ENCODE assay signal across 25 mouse cellular contexts in genomic region chr3:37487639-37488038, GRCm38 (mm10).
DNase-seq lines count a peak whose midpoint lies in the region; ATAC-seq and TF ChIP-seq lines count a peak whose summit lies in the region.
"Had no signal": no experiment of that assay in that cellular context is flagged by ENCODE, and none has a peak within 500 bp of the region (broad histone marks: within the 10 kb centered on the region; RNA-seq: fewer than 3 reads in every experiment).

No protein-coding gene starts in this region.

- no peak for DNase-seq in liver, embryonic 14.5 days (ENCODE audit: low read depth in 3 of 3, low spot score in 3 of 3)
- DNase-seq in liver, postnatal 0 days = no peak
- DNase-seq in layer of hippocampus, adult 9-10 months (ENCODE audit: low spot score) = no peak
- no peak for DNase-seq in cerebellum, adult 11 months
- DNase-seq in lung, adult 2 months = no peak
- DNase-seq: adrenal gland, adult 2 months; adrenal gland, postnatal 25 days; cerebellum, adult 2 months; cerebellum, adult 9-11 months; cerebellum, postnatal 25 days; gastrocnemius, postnatal 10 days; gastrocnemius, postnatal 36 days; heart, adult 2 months; heart, postnatal 14 days; heart, postnatal 4 days had no signal

- ATAC-seq in erythroid progenitor cell, adult 5-6 weeks (replicated peaks; ENCODE audit: low FRiP score, poor library complexity, severe bottlenecking) = peak; percentile 59; the same call in 1 of the 2 replicates
- peak; percentile 65; the same call in 1 of the 2 replicates for ATAC-seq in liver, embryonic 14.5 days (ENCODE audit: insufficient read depth)
- ATAC-seq in liver, postnatal 0 days = peak; percentile 75
- ATAC-seq: CD4-positive, CD25-positive, alpha-beta regulatory T cell, adult 4 months; forebrain, embryonic 15.5 days; hindbrain, postnatal 0 days had no signal

- peak; percentile 21; the same call in 1 of the 2 replicates for TF ChIP-seq EP300 in liver, embryonic 14.5 days (IDR thresholded peaks at IDR 0.05; ENCODE audit: low read depth)
- no peak for TF ChIP-seq EP300 in liver, postnatal 0 days (IDR thresholded peaks at IDR 0.05; ENCODE audit: low read depth)

- no peaks in the 10 kb centered on the region for H3K9me3 ChIP-seq in liver, embryonic 14.5 days (ENCODE audit: control insufficient read depth, low read length)
- no peaks in the 10 kb centered on the region for H3K9me3 ChIP-seq in liver, postnatal 0 days (ENCODE audit: low read length)
- H3K9me3 ChIP-seq: embryonic facial prominence, embryonic 12.5 days; embryonic facial prominence, embryonic 15.5 days; forebrain, embryonic 12.5 days; forebrain, embryonic 15.5 days; heart, embryonic 10.5 days; heart, embryonic 13.5 days had no signal

- no peak overlapping the region for H3K27ac ChIP-seq in liver, embryonic 14.5 days
- H3K27ac ChIP-seq in liver, postnatal 0 days (ENCODE audit: low read depth) = no peak overlapping the region
- H3K27ac ChIP-seq: embryonic facial prominence, embryonic 12.5 days; embryonic facial prominence, embryonic 15.5 days; forebrain, embryonic 12.5 days; forebrain, embryonic 15.5 days; heart, adult 2 months; heart, embryonic 10.5 days; heart, embryonic 13.5 days; hindbrain, embryonic 14.5 days; hindbrain, postnatal 0 days had no signal

- no peak for TF ChIP-seq POLR2A in lung, adult 2 months (IDR thresholded peaks at IDR 0.05; ENCODE audit: borderline replicate concordance, extremely low read depth, low read depth, low read length)

- H3K27me3 ChIP-seq in liver, embryonic 14.5 days (ENCODE audit: control insufficient read depth, insufficient read depth, low read length) = no peaks in the 10 kb centered on the region
- no peaks in the 10 kb centered on the region for H3K27me3 ChIP-seq in liver, postnatal 0 days (ENCODE audit: insufficient read depth, low read length)
- H3K27me3 ChIP-seq: embryonic facial prominence, embryonic 12.5 days; embryonic facial prominence, embryonic 15.5 days; forebrain, embryonic 12.5 days; forebrain, embryonic 15.5 days; heart, embryonic 13.5 days had no signal

- no peak overlapping the region for H3K4me3 ChIP-seq in liver, embryonic 14.5 days (ENCODE audit: insufficient read depth in 1 of 2, low read depth in 2 of 2, low read length in 2 of 2)
- H3K4me3 ChIP-seq in liver, postnatal 0 days (ENCODE audit: low read depth, low read length) = no peak overlapping the region
- H3K4me3 ChIP-seq in lung, adult 2 months (replicated peaks; ENCODE audit: extremely low read depth, low read depth, low read length) = no peak overlapping the region
- H3K4me3 ChIP-seq: embryonic facial prominence, embryonic 12.5 days; embryonic facial prominence, embryonic 15.5 days; forebrain, embryonic 12.5 days; forebrain, embryonic 15.5 days; heart, adult 2 months; heart, embryonic 10.5 days; heart, embryonic 13.5 days had no signal

- H3K9ac ChIP-seq in liver, embryonic 14.5 days (replicated peaks) = no peak overlapping the region
- H3K9ac ChIP-seq in liver, postnatal 0 days (replicated peaks) = no peak overlapping the region
- H3K9ac ChIP-seq: embryonic facial prominence, embryonic 12.5 days; embryonic facial prominence, embryonic 15.5 days; forebrain, embryonic 12.5 days; forebrain, embryonic 15.5 days; heart, embryonic 13.5 days; hindbrain, embryonic 14.5 days had no signal

- no peak overlapping the region for H3K4me2 ChIP-seq in liver, embryonic 14.5 days (ENCODE audit: low read depth)
- no peak overlapping the region for H3K4me2 ChIP-seq in liver, postnatal 0 days (ENCODE audit: low read depth, low read length)
- H3K4me2 ChIP-seq: embryonic facial prominence, embryonic 12.5 days; embryonic facial prominence, embryonic 15.5 days; forebrain, embryonic 12.5 days; forebrain, embryonic 15.5 days; heart, embryonic 13.5 days; hindbrain, embryonic 14.5 days had no signal

- WGBS in liver, embryonic 14.5 days (ENCODE audit: insufficient replicate concordance) = 11% methylated on average over 2 of the region's 2 CpGs
- 51% methylated on average over 2 of the region's 2 CpGs for WGBS in liver, postnatal 0 days (ENCODE audit: insufficient replicate concordance)
- 87% methylated on average over 2 of the region's 2 CpGs for WGBS in lung, adult 2 months

- peaks cover 19% of the 10 kb centered on the region in 2 experiments for H3K4me1 ChIP-seq in liver, embryonic 14.5 days (replicated peaks; ENCODE audit: control insufficient read depth in 2 of 2, insufficient read depth in 2 of 2, low read length in 1 of 2)
- peaks cover 5% of the 10 kb centered on the region; the same call in 1 of the 2 replicates for H3K4me1 ChIP-seq in liver, postnatal 0 days (ENCODE audit: insufficient read depth)
- H3K4me1 ChIP-seq in lung, adult 2 months (ENCODE audit: control insufficient read depth, insufficient read depth, low read length) = no peaks in the 10 kb centered on the region
- H3K4me1 ChIP-seq: embryonic facial prominence, embryonic 12.5 days; embryonic facial prominence, embryonic 15.5 days; forebrain, embryonic 12.5 days; forebrain, embryonic 15.5 days; heart, embryonic 10.5 days; heart, embryonic 13.5 days had no signal

- TF ChIP-seq CTCF in liver, embryonic 14.5 days (IDR thresholded peaks at IDR 0.05; ENCODE audit: low read depth) = no peak
- no peak for TF ChIP-seq CTCF in liver, postnatal 0 days (IDR thresholded peaks at IDR 0.05; ENCODE audit: low read depth)
- TF ChIP-seq CTCF in lung, adult 2 months (IDR thresholded peaks at IDR 0.05; ENCODE audit: insufficient read depth, low read length) = no peak

- H3K36me3 ChIP-seq in liver, embryonic 14.5 days (replicated peaks; ENCODE audit: control insufficient read depth, insufficient read depth, low read depth) = no peaks in the 10 kb centered on the region
- H3K36me3 ChIP-seq in liver, postnatal 0 days (replicated peaks; ENCODE audit: insufficient read depth, low read length) = 0 out of 2 replicates have a peak, but pooled peaks cover 3% of the 10 kb centered on the region
- H3K36me3 ChIP-seq: embryonic facial prominence, embryonic 12.5 days; embryonic facial prominence, embryonic 15.5 days; forebrain, embryonic 12.5 days; forebrain, embryonic 15.5 days; heart, embryonic 10.5 days had no signal
